Mouse (Mus musculus) hindbrain, embryonic 13.5 days (tissue): ENCODE data around the gene Olfr524. TPM values are rescaled to one million over a fixed set of nuclear protein-coding genes. Genes with fewer than 3 reads are reported as not detected.

Experiments
- ATAC-seq: fragments of 200-750 bp; cut with Nextera tagmentation; 2 replicates; pipeline ENCODE4 v1.8.0; 2017; ENCODE audit warnings: moderate TSS enrichment; ENCODE audit not compliant: low FRiP score
- H3K27ac ChIP-seq: fragments of 300-500 bp; sonication (generic); 2 replicates; pipeline ENCODE4 v1.5.1; 2015; ENCODE audit warnings: inconsistent platforms, mild to moderate bottlenecking, moderate library complexity
- H3K27me3 ChIP-seq: fragments of 300-500 bp; sonication (generic); 2 replicates; pipeline ENCODE4 v1.6.1; 2015; ENCODE audit warnings: mild to moderate bottlenecking, inconsistent platforms
- H3K36me3 ChIP-seq: fragments of 300-500 bp; sonication (generic); 2 replicates; pipeline ENCODE4 v1.6.1; 2015; ENCODE audit warnings: mild to moderate bottlenecking, inconsistent platforms
- H3K4me1 ChIP-seq: fragments of 300-500 bp; sonication (generic); replicated peaks from 2 replicates; pipeline ENCODE4 v1.6.1; 2015; ENCODE audit warnings: inconsistent platforms
- H3K4me2 ChIP-seq: fragments of 300-500 bp; sonication (generic); 2 replicates; pipeline ENCODE4 v1.6.1; 2015; ENCODE audit warnings: inconsistent platforms, mild to moderate bottlenecking, moderate library complexity
- H3K4me3 ChIP-seq: fragments of 300-500 bp; sonication (generic); 2 replicates; pipeline ENCODE4 v1.5.1; 2015; ENCODE audit warnings: mild to moderate bottlenecking, inconsistent platforms
- H3K9ac ChIP-seq: fragments of 300-500 bp; sonication (generic); 2 replicates; pipeline ENCODE4 v1.6.1; 2015; ENCODE audit warnings: mild to moderate bottlenecking, inconsistent platforms
- H3K9me3 ChIP-seq: fragments of 300-500 bp; sonication (generic); 2 replicates; pipeline ENCODE4 v1.6.1; 2016; ENCODE audit warnings: inconsistent platforms
- WGBS: fragments of 180-500 bp; shearing (Covaris S2); methylation state at CpG from one replicate; pipeline ENCODE4 v1.1.7; 2015; 5-methylcytosine and 5-hydroxymethylcytosine counted together
- polyA plus RNA-seq: library from polyadenylated mRNA; unstranded; fragments of >200 nt; fragmentation: Nextera tagmentation; extraction: Ambion mirVana; gene quantifications from 2 replicates; pipeline ENCODE4 v1.2.1, GENCODE M21; 2015

Olfr524 gene
- polyA plus RNA-seq, 1 experiment from 2014 or later: not detected

DNA sequence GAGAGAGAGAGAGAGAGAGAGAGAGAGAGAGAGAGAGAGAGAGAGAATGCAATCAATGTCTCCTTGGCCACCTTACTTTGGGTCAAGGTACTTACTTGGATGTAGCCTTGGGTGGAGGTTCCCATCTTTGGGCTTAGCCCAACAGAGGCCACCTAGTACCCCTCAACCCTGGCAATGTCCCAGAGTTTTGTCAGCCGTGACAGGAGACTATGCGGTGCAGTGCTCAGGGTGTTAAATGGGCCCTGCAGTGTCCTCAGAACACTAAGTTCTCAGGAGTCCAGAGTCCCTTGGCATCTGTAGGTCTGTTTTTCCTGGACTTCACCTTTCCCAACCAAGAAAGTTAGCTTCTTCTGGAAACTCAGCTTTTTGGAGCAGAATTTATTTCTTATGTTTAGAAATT lies 26.6 kb downstream of the Olfr524 start:
- H3K4me1 ChIP-seq: no peaks in the 10 kb centered on the region
- ATAC-seq: no peak
- H3K27ac ChIP-seq: no peak overlapping the region
- H3K9ac ChIP-seq: no peak overlapping the region
- no peak overlapping the region for H3K4me3 ChIP-seq
- no peak overlapping the region for H3K4me2 ChIP-seq
- H3K9me3 ChIP-seq: no peaks in the 10 kb centered on the region
- H3K36me3 ChIP-seq: no peaks in the 10 kb centered on the region
- no peaks in the 10 kb centered on the region for H3K27me3 ChIP-seq
- WGBS: 86% methylated on average over 2 of the region's 2 CpGs

DNA sequence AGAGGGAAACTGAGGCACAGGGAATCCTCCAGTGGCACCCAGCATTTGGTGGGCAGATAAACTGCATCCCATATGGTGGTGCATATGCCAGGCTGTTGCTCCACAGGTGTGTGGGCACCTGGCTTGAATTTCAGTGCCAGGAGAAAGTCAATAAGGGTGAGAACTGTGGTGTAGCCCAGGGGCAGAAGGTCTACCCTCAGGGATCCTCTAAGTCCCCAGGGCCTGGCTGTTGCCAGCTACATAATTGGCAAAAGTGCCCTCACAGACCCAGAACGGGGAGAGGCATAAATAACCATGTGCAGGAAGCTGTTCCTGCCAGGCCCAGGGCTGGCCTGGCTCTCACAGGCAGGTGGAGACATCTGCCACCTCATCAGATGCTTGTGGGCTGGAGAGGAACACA lies 32.8 kb downstream of the Olfr524 start, which contains the start of gene Olfr523:
TSS of gene Olfr523 (plus strand) at position 282 of the 400 bp plus-strand sequence.
- H3K27me3 ChIP-seq: no peaks in the 10 kb centered on the region
- no peak within 1 kb of the TSS for H3K27ac ChIP-seq
- H3K4me1 ChIP-seq: no peaks in the 10 kb centered on the region
- 85% methylated on average over 1 of the region's 1 CpGs for WGBS
- no peaks in the 10 kb centered on the region for H3K9me3 ChIP-seq
- no peak within 1 kb of the TSS for H3K9ac ChIP-seq
- H3K4me2 ChIP-seq: no peak within 1 kb of the TSS
- no peaks in the 10 kb centered on the region for H3K36me3 ChIP-seq
- ATAC-seq: no peak
- H3K4me3 ChIP-seq: no peak within 1 kb of the TSS

DNA sequence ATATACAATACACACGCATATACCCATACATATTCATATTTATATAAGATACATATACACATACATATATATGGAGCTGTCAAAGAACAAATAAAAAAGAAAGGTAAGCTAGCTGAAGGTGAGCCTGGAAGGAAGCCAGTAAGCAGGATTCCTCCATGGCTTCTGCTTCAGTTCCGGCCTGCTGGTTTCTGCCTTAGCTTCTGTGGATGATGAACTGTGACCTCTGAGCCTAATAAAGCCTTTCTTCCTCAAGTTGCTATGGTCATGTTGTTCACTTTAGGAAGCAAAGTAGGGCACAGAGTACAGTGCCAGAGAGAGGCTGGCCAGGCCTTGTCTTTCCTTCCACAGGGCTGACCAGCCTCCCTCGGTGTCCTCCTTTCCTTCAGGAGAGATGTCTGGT lies 34.9 kb downstream of the Olfr524 start:
- Histone ChIP-seq H3K9ac (no peak overlapping the region), H3K4me1 (no peaks in the 10 kb centered on the region), H3K4me3 (no peak overlapping the region), H3K9me3 (no peaks in the 10 kb centered on the region), H3K4me2 (no peak overlapping the region), H3K27me3 (no peaks in the 10 kb centered on the region), H3K27ac (no peak overlapping the region), H3K36me3 (no peaks in the 10 kb centered on the region)
- 95% methylated on average over 3 of the region's 3 CpGs for WGBS
- no peak for ATAC-seq

DNA sequence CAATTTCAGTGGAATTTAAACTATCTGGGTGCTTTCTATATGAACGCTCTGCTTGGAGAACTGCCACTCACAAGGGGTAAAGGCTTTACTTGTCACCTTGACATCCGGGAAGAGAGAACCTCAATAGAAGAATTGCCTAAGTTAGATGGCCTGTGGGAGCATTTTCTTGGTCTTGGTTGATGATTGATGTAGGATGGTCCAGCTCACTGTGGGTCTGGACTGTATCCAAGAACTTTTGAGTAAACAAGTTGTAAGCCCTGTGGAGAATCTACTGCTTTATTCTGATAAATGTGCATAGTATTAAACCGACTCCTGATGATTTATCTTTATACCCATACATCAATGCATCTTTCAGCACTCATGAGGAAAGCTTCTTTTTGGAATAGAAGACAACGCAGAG lies 36.4 kb downstream of the Olfr524 start:
- Histone ChIP-seq H3K9ac (no peak overlapping the region), H3K36me3 (no peaks in the 10 kb centered on the region), H3K27me3 (no peaks in the 10 kb centered on the region), H3K9me3 (no peaks in the 10 kb centered on the region), H3K27ac (no peak overlapping the region), H3K4me1 (no peaks in the 10 kb centered on the region), H3K4me2 (no peak overlapping the region), H3K4me3 (no peak overlapping the region)
- no peak for ATAC-seq
- 83% methylated on average over 4 of the region's 4 CpGs for WGBS

DNA sequence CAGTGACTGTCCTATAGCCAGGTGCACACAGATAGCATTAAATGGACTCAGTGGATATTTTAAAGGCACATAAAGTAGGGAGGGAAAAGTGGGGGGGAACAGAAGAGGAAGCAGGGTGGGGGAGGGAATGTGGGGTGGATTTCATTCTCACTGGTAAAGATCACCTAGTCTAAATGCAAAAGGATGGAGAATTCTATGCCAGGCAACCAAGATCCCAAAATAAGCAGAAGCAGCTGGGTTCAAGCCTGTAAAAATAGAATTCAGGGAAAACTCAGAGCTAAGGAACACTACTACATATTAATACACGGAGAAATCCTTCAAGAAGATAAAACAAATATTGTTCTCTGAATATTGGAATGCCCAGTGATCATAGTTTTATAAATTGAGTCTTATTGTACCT lies 37.8 kb downstream of the Olfr524 start:
- no peak overlapping the region for H3K27ac ChIP-seq
- no peaks in the 10 kb centered on the region for H3K9me3 ChIP-seq
- no peaks in the 10 kb centered on the region for H3K36me3 ChIP-seq
- 78% methylated on average over 1 of the region's 1 CpGs for WGBS
- H3K27me3 ChIP-seq: no peaks in the 10 kb centered on the region
- no peaks in the 10 kb centered on the region for H3K4me1 ChIP-seq
- no peak overlapping the region for H3K4me2 ChIP-seq
- no peak for ATAC-seq
- no peak overlapping the region for H3K9ac ChIP-seq
- H3K4me3 ChIP-seq: no peak overlapping the region

DNA sequence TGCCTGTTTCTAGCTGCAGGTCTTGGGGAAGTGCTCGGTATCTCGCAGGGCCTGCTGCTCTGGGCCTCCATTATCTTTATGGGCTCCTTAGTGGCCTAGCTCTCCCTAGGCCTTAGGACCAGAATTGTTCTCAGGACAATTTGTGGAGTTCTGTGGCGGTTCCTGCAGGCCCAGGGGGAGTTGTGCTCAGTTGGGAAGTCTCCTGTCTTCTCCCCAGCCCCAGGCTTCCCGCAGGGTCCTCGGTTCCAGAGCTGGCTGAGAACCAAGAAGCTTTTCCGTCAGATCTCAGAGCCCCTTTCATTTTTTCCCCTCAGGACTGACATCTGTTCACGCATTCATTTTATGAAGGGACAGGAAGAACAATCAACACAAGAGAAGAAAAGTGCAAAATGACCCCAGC lies 41.1 kb downstream of the Olfr524 start, which contains the start of gene Olfr522:
TSS of gene Olfr522 (minus strand) at position 101 of the 400 bp plus-strand sequence.
- Histone ChIP-seq H3K9ac (no peak within 1 kb of the TSS), H3K4me1 (no peaks in the 10 kb centered on the region), H3K4me3 (no peak within 1 kb of the TSS), H3K27me3 (no peaks in the 10 kb centered on the region), H3K9me3 (no peaks in the 10 kb centered on the region), H3K4me2 (no peak within 1 kb of the TSS), H3K36me3 (no peaks in the 10 kb centered on the region), H3K27ac (no peak within 1 kb of the TSS)
- no peak for ATAC-seq
- 75% methylated on average over 7 of the region's 7 CpGs for WGBS

DNA sequence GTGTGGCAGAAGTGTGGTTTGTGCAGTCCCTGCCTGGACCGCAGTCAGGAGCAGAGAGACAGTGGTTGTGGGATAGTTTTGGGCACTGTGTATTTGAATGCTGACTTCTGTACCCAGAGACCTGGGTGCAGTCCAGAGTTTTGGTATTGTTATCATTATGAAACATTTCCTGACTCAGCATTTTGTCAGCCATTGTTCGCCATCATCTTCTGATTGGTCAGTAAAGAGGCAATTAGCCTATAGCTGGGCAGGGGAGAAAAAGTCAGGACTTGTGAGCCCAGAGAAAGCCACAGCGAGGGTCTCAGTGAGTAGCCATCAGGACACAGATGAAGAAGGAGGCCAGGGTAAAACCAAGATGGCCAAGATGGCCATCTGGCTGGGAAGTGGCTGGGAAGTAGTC lies 45.4 kb downstream of the Olfr524 start:
- H3K9me3 ChIP-seq: no peaks in the 10 kb centered on the region
- 80% methylated on average over 3 of the region's 3 CpGs for WGBS

DNA sequence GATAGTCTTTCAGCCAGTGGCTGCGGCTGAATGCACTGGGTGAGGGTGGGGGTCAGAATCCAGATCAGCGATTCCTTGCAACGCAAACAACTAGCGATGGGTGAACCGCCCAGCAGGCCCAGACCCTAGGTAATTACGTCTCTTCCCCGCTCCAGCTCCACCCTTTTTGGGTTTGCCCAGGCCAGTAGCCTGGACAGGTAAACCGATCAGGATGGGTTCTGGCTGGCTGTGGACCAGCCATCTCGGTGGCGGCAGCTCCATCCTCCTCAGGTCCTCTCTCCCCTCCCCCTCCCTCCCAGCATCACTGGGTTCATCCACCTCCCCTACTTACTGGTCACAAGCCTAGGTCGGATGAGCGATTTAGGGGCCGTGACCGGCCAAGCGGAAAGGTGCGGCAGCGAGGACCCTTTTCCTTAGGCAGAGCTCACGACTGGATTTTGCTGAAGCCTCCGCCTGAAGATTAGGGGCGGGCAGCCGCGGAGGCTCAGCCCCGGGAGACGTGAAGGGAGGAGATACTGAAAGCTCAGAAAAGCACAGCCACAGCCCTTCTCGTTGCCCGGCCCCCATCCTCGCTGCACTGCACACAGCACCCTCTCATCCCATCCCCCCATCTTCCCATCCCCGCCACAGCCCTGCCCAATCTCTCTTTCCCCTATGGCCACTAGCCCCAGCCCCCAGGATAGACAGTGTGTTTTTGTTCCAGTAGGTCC lies 51.4 kb downstream of the Olfr524 start, which contains the start of gene Sprn:
TSS of gene Sprn (minus strand) at position 660 of the 710 bp plus-strand sequence.
- Histone ChIP-seq H3K36me3 (0 out of 2 replicates have a peak, but pooled peaks cover 9% of the 10 kb centered on the region), H3K9me3 (no peaks in the 10 kb centered on the region), H3K4me1 (peaks cover 28% of the 10 kb centered on the region), H3K27me3 (peaks cover 25% of the 10 kb centered on the region; the same call in 1 of the 2 replicates), H3K4me2 (peak within 1 kb of the TSS; percentile 69), H3K4me3 (peak within 1 kb of the TSS; percentile 48), H3K9ac (peak within 1 kb of the TSS; percentile 79), H3K27ac (peak within 1 kb of the TSS; percentile 83)
- 2% methylated on average over 28 of the region's 28 CpGs for WGBS
- peak; percentile 75 for ATAC-seq

More for the DNA sequence above, 45.4 kb downstream of the Olfr524 start:
- H3K4me2 ChIP-seq: no peak overlapping the region
- peaks cover under 1% of the 10 kb centered on the region for H3K4me1 ChIP-seq
- H3K27ac ChIP-seq: no peak overlapping the region
- no peak overlapping the region for H3K9ac ChIP-seq
- no peak for ATAC-seq
- no peaks in the 10 kb centered on the region for H3K36me3 ChIP-seq
- no peak overlapping the region for H3K4me3 ChIP-seq
- H3K27me3 ChIP-seq: 0 out of 2 replicates have a peak, but pooled peaks cover 7% of the 10 kb centered on the region

DNA sequence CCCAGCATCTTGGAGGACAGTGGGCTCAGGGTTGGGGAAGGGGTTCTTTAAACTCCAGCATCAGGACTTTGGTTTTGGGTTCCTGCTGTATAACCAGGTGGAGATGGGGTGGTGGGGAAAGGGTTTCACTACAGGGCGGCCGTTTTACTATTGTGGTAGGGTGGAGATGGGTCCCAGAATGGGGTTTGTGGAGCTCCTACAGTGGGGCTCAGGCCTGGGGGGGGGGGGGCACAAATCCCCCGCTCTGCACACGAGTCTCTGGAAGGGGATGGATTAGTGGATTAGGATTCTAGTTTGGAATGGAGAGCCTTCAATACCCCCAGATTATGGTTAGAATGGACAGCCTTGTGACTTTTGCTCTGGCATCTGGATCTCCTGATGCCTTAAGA lies 51.9 kb downstream of the Olfr524 start:
- Histone ChIP-seq H3K9ac (peak overlapping the region; percentile 79), H3K36me3 (0 out of 2 replicates have a peak, but pooled peaks cover 9% of the 10 kb centered on the region), H3K27me3 (peaks cover 25% of the 10 kb centered on the region; the same call in 1 of the 2 replicates), H3K4me1 (peaks cover 28% of the 10 kb centered on the region), H3K27ac (peak overlapping the region; percentile 83), H3K9me3 (no peaks in the 10 kb centered on the region), H3K4me2 (peak overlapping the region; percentile 69), H3K4me3 (peak overlapping the region; percentile 48)
- peak; percentile 31 for ATAC-seq
- WGBS: 13% methylated on average over 4 of the region's 4 CpGs

DNA sequence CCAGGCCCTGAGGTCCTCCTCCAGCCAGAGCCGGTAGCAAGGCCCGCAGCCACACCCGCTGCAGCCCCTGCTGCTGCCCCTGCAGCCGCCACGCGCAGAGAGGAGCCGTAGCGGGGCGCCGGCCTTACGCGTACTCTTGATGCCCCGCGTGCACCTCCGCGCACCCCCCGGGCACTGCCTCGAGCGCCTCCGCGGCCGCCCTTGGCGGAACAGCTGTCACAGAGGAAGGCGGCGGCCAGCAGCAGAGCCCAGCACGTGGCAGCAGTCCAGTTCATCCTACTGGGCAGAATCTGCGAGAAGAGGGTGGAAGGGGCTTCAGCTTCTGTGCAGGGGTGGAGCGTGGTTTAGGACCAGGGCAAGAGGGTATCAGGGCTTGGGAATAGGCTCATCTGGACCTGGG lies 52.4 kb downstream of the Olfr524 start:
- WGBS: 5% methylated on average over 28 of the region's 28 CpGs
- 0 out of 2 replicates have a peak overlapping the region, but pooled peaks have one; percentile 83 for H3K27ac ChIP-seq
- H3K4me3 ChIP-seq: peak overlapping the region; percentile 48

More for the DNA sequence above, 52.4 kb downstream of the Olfr524 start:
- Histone ChIP-seq H3K9me3 (no peaks in the 10 kb centered on the region), H3K36me3 (0 out of 2 replicates have a peak, but pooled peaks cover 9% of the 10 kb centered on the region), H3K4me1 (peaks cover 28% of the 10 kb centered on the region), H3K27me3 (peaks cover 25% of the 10 kb centered on the region; the same call in 1 of the 2 replicates), H3K9ac (peak overlapping the region; percentile 79), H3K4me2 (peak overlapping the region; percentile 69)
- ATAC-seq: peak; percentile 44
